Mouse (Mus musculus): ENCODE data around the gene Cc2d2a.

The Cc2d2a gene

GRCm38 (mm10) chr5:43661997-43662961 is at the start of gene Cc2d2a:
Cc2d2a (plus strand) TSS chr5:43662346.
- DNase-seq (ENCODE audit: low read depth in 2 of 2, low spot score in 2 of 2), result no peak

GRCm38 (mm10) chr5:43621575-43622299 is 40.4 kb upstream of the Cc2d2a start:
- DNase-seq (ENCODE audit: low read depth in 2 of 2, low spot score in 2 of 2), result no peak

DNA sequence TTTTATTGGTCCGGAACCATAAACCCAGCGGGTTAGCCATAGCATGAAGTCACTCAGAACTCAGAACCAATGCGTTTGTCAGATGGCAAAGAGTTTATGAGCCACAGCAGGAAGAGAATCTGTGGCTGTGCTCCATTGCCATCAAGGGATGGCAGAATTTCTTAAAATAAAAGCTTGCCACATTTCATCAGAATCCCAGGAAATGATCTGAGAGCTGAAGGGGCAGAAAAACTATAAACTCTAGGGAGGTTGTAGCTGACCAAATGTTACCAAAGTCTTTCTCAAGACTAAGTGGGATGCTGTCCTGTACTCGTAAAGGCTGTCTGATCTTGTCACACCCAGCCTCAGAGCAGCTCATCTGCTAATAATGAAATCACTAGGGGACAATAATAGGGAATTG is 36.7 kb upstream of the Cc2d2a start:
- DNase-seq (ENCODE audit: low read depth in 2 of 2, low spot score in 2 of 2), result no peak

GRCm38 (mm10) chr5:43634071-43634601 is 28.0 kb upstream of the Cc2d2a start:
- no peak for DNase-seq (ENCODE audit: low read depth in 2 of 2, low spot score in 2 of 2)

DNA sequence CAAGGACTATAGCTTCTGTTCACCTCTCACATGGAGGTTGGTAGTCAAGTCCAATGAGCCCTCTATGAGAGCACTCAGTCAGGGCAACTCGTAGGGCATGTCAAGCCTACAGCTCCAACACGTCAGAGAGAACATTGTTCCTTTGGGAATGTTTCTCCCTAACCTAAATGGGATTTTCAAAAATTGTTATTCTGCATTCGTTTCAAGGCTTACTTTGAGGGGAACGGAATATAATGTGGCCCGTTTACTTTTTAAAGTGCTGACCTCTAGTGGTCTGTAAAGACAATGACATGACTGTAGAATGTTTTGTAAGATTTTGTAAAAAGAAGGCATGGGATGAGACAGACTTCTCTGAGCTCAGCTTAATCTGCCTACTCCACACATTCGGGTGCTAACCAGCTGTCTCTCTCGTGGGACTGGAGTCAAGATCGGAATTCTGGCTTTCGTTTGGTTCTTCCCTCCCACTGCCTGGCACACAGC is 27.5 kb upstream of the Cc2d2a start:
- no peak for DNase-seq (ENCODE audit: low read depth in 2 of 2, low spot score in 2 of 2)

DNA sequence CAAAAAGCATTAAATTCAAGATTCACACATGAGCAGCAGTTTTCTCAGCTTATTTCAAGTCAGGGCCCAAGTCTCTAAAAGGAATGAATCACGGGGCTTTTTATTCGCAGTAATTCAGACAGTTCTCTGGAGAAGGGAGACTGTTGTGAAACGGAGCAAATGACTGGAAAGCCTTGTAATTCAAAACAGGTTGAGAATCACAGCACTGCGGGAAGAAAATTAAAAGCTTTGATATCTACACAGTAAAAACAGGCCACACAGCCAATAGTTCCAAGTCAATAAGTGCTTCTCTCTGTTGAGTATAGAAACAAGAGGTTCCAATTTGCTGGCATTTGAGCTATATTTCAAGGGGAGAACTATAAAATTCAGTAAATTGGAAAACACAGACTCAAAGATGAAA is 17.1 kb upstream of the Cc2d2a start:
- no peak for DNase-seq (ENCODE audit: low read depth in 2 of 2, low spot score in 2 of 2)

DNA sequence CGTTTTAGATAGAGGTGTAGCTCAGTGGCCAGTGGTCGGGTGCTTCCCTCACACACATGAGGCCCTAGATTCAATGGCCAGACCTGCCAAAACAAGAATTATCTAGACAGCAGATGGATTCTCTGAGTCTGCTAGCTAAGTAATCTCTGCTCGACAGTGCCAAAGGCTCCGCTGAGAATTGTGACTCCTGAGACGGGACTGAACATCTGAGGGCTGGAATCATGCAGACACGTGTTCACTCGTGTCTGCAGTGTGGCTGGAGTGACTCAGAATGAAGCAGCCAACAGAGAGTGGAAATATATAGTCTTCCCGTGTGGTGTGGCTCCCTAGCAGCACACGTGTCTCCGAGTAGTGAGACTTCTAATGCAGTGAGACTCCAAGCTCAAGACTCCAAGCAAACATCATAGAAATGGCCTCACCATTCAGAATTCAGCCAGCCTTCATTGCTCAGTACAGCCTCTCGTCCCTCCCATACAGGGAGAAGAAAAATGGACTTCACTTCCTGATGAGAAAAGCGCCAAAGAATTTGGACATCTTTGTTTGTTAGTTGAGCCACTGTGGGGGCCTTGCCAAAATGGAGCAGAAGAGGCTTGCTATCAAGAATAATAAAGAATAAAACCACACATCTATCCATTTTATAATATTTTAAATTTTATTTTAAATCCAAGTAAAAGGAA is 14.9 kb upstream of the Cc2d2a start:
- DNase-seq (ENCODE audit: low read depth in 2 of 2, low spot score in 2 of 2), result no peak

- no peak for DNase-seq (ENCODE audit: low read depth in 2 of 2, low spot score in 2 of 2)
Observed at GRCm38 (mm10) chr5:43661498-43661897, 648 bp upstream of the Cc2d2a start.

GRCm38 (mm10) chr5:43663531-43663930 is 1.4 kb downstream of the Cc2d2a start:
- no peak for DNase-seq (ENCODE audit: low read depth in 2 of 2, low spot score in 2 of 2)

- no peak for DNase-seq (ENCODE audit: low read depth in 2 of 2, low spot score in 2 of 2)
Observed at GRCm38 (mm10) chr5:43665144-43665543, 3.0 kb downstream of the Cc2d2a start.

DNA sequence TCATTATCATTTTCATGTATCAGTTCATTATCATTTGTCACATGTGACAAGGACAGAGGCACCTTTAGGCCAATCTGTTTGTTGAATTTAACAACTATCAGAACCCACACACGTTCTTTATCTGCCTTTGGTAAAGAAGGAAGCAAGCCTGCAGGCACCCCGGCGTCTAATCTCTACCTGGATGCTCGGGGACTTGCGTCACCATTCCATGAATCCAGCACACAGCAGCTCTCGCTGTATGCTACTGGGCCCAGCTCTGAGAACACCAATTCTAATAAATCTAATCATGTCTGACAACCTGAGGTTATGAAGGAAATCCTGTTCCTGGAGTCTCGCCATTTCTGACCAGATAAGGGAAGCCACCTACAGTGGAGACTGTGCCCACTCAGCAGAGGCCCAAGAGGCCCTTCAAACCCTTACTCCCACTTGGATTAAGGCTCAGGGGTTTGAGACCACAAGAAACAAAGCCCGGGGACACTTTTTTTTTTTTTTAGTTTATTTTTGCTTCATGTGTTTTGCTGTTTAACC is 7.0 kb downstream of the Cc2d2a start:
- DNase-seq (ENCODE audit: low read depth in 2 of 2, low spot score in 2 of 2), result no peak

DNA sequence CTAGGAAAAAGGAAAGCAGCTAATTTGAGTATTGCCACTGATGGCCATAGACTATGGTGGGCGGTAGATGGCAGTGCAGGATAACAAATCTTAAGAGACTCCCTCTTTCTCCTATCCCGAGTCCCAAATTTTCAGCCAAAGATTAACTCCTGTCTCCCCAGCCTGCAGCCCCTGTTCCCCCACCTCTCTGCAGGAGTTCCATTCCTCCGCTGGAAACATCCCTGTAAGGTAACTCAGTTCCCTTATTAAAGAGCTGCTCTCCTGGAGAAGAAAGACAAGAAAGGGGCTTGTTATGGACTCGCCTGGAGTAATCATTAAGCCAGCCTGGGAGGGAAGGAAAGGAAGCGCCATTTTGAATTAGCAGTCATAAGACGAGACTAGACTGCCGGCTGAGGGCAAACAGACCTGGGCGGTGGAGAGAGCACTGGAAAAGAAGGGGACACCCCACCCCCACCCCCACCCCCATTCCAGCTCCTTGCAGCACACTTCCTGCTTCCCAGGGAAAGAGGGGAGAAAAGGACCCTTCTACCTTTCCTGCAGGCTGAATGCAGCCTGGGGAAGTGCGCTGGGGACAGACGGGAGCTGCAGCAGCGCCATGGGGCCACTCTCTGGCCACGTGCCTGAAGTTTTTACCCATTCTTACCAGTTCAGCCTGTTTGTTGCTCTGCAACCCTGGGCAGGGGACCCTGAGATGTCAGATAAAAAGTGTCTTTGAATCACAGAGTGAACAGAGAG is 10.2 kb downstream of the Cc2d2a start:
- no peak for DNase-seq (ENCODE audit: low read depth in 2 of 2, low spot score in 2 of 2)

- no peak for DNase-seq (ENCODE audit: low read depth in 2 of 2, low spot score in 2 of 2)
Observed at GRCm38 (mm10) chr5:43673083-43673482, 10.9 kb downstream of the Cc2d2a start.

- DNase-seq (ENCODE audit: low read depth in 2 of 2, low spot score in 2 of 2), result no peak
Observed at GRCm38 (mm10) chr5:43685466-43685865, 23.3 kb downstream of the Cc2d2a start.

DNA sequence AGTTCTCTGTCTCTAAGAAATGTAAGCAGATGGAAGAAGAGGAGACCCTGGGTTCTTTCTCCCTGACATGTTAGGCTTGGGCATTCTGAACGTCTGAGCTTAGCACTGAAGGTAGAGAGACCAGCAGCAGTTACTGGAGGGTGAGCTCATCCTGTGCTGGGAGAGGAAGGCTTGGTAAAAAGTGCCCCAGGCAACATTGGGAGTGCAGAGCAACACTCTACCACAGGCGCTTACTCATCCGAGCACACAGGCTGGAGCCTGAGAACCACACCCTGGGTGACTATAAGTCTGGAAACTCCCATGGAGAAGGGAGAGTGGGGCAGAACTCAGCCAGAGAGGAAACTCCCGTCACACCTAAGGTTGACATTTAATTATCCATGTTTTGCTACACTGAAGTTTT is 30.3 kb downstream of the Cc2d2a start:
- DNase-seq (ENCODE audit: low read depth in 2 of 2, low spot score in 2 of 2), result no peak

GRCm38 (mm10) chr5:43697133-43697532 is 35.0 kb downstream of the Cc2d2a start:
- DNase-seq (ENCODE audit: low read depth in 2 of 2, low spot score in 2 of 2), result no peak

DNA sequence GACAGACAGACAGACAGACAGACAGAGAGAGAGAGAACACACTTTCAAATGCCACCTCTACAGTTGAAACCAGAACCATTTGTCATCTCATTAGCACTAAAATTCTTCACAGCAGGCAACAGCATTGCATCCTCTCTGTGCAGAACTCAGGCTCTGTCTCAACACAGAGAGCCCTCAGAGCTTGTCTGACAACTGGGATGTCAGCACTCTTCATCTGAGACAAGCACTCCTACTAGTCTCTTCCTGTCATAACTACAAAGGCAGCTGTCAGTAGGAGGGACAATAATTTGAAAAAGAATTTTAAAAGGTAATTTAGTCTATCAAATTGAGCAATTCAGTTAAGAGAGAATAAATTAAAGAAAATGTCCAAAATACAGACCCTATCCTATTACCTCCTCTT is 37.1 kb downstream of the Cc2d2a start:
- DNase-seq (ENCODE audit: low read depth in 2 of 2, low spot score in 2 of 2), result no peak

- no peak for DNase-seq (ENCODE audit: low read depth in 2 of 2, low spot score in 2 of 2)
Observed at GRCm38 (mm10) chr5:43721538-43722451, 59.6 kb downstream of the Cc2d2a start.

GRCm38 (mm10) chr5:43722452-43722783 is 60.3 kb downstream of the Cc2d2a start:
- no peak for DNase-seq (ENCODE audit: low read depth in 2 of 2, low spot score in 2 of 2)

Measured in CD8-positive naive resting alpha-beta T cell, adult 2 months (primary cell).